Mouse (Mus musculus) left cerebral cortex, postnatal 25 days (tissue): ENCODE measurements around the gene Snrpd3. TPM values are rescaled to one million over a fixed set of nuclear protein-coding genes. Genes with fewer than 3 reads are reported as not detected.

Source experiments
- total RNA-seq, 2 experiments: library from RNA; stranded (reverse); gene quantifications; 2 replicates each; pipeline ENCODE4 v1.2.3; 2021

Snrpd3 gene
- total RNA-seq, 2 experiments from 2014 or later = 71.6 to 77.3 TPM

Other genes with a start within 250 kb of the Snrpd3 start
- 10 to 100 TPM in 1 of 2 experiments, 1 to 10 TPM in 1; 5.5 to 51.2 TPM for gene Adora2a, start 200.7 kb upstream of the Snrpd3 start, total RNA-seq
- gene Upb1, start 116.4 kb upstream of the Snrpd3 start, total RNA-seq = under 1 TPM; 0.53 to 0.76 TPM
- 10 to 100 TPM; 17.4 to 20.0 TPM for gene Gucd1, start 421 bp downstream of the Snrpd3 start, total RNA-seq
- gene Lrrc75b, start 42.8 kb downstream of the Snrpd3 start, total RNA-seq = 1 to 10 TPM; 9.1 to 9.2 TPM
- gene Ggt1, start 44.1 kb downstream of the Snrpd3 start, total RNA-seq = 1 to 10 TPM; 2.2 to 4.2 TPM
- 1 to 10 TPM; 2.6 to 2.8 TPM for gene Ggt5, start 71.8 kb downstream of the Snrpd3 start, total RNA-seq
- gene Susd2, start 126.5 kb downstream of the Snrpd3 start, total RNA-seq = 1 to 10 TPM; 5.8 to 8.4 TPM
- gene Cabin1, start 246.8 kb downstream of the Snrpd3 start, total RNA-seq = 10 to 100 TPM; 69.4 to 69.7 TPM